Mouse (Mus musculus): Measurements from ENCODE around the gene Tbx5. TPM values are rescaled to one million over a fixed set of nuclear protein-coding genes. Genes with fewer than 3 reads are reported as not detected.

The Tbx5 gene
- polyA plus RNA-seq, 1 experiment from 2014 or later = not detected

DNA sequence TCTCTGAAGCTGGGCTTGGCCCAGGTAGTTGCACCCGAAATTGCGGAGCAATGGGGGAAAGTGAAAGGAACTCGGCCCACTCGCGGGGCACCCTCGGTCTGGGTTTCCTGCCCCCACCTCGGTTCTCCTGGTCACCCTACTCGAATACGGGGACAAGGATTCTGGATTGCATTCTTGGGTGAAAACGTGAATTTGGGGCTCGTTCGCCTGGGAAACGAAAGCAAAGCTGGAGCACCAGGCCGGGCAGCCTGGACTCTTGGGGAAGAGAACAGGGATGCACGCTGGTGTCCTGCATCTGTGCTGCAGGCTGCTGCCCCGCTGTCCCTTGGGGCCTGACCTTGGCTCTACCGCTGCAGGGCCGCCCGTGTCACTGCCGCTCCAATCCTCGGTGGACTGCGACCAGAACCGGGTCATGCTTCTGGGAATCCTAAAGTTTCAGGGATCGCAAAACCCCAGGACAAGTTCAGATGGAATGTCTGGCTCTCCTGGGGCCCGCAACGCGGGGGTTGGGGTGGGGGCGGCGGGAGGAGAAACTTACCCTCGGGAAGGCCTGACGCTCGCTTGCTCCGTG, 1.2 kb upstream of the Tbx5 start:
- Histone ChIP-seq H3K4me3 (ENCODE audit: low read depth, low read length) (peak overlapping the region; percentile 17; the same call in 1 of the 2 replicates), H3K9me3 (ENCODE audit: control insufficient read depth, low read length) (no peaks in the 10 kb centered on the region), H3K4me1 (replicated peaks; ENCODE audit: control insufficient read depth, insufficient read depth, low read length) (no peaks in the 10 kb centered on the region), H3K9ac (ENCODE audit: low read length) (no peak overlapping the region), H3K27me3 (replicated peaks; ENCODE audit: control insufficient read depth, insufficient read depth, low read length) (peaks cover 95% of the 10 kb centered on the region), H3K36me3 (ENCODE audit: control insufficient read depth, insufficient read depth, low read length) (no peaks in the 10 kb centered on the region), H3K4me2 (ENCODE audit: low read length) (peak overlapping the region; percentile 24), H3K27ac (ENCODE audit: low read depth) (no peak overlapping the region)
- 1% methylated on average over 33 of the region's 33 CpGs for WGBS
- ATAC-seq (replicated peaks; ENCODE audit: low FRiP score, low TSS enrichment, low read depth) = no peak
- peak; percentile 67 for DNase-seq (ENCODE audit: low spot score)

DNA sequence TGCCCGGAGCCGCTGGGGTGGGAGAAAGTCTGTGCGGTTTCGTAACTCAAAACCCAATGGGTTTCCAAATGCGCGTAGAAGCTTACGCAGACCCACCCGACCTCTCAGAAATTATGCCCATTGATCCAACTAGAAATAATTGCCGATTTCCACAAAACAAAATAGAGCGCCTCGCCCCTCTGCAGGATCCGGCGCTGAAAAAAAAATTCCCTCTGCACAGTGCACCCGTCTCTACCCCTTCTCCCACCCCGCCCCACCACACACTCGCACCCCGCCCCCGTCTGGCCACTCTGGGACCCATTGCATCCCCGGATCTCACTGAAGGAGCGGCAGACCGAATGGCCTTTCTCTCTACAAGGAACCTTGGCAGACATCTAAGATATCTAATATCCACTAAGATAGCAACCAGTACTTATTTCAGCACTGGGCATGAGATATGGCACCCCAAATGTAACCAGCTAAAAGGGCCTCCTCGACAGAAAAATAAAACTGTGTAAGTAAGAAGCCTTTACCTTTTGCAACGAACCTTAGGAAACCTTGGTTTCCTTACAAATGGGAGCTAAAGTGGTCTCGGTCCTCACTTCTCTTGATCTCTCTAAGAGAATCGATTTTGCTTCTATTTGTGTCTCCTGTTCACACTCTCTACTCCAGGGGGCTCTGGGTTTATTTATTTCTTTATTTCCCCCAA, 533 bp upstream of the Tbx5 start:
- H3K27me3 ChIP-seq (replicated peaks; ENCODE audit: control insufficient read depth, insufficient read depth, low read length) = peaks cover 95% of the 10 kb centered on the region
- H3K27ac ChIP-seq (ENCODE audit: low read depth) = no peak overlapping the region
- H3K4me1 ChIP-seq (replicated peaks; ENCODE audit: control insufficient read depth, insufficient read depth, low read length) = no peaks in the 10 kb centered on the region
- peak; percentile 65 for DNase-seq (ENCODE audit: low spot score)
- H3K9me3 ChIP-seq (ENCODE audit: control insufficient read depth, low read length) = no peaks in the 10 kb centered on the region
- H3K36me3 ChIP-seq (ENCODE audit: control insufficient read depth, insufficient read depth, low read length) = no peaks in the 10 kb centered on the region
- ATAC-seq (replicated peaks; ENCODE audit: low FRiP score, low TSS enrichment, low read depth) = no peak
- no peak overlapping the region for H3K4me3 ChIP-seq (ENCODE audit: low read depth, low read length)
- peak overlapping the region; percentile 24 for H3K4me2 ChIP-seq (ENCODE audit: low read length)
- no peak overlapping the region for H3K9ac ChIP-seq (ENCODE audit: low read length)
- 3% methylated on average over 25 of the region's 25 CpGs for WGBS

DNA sequence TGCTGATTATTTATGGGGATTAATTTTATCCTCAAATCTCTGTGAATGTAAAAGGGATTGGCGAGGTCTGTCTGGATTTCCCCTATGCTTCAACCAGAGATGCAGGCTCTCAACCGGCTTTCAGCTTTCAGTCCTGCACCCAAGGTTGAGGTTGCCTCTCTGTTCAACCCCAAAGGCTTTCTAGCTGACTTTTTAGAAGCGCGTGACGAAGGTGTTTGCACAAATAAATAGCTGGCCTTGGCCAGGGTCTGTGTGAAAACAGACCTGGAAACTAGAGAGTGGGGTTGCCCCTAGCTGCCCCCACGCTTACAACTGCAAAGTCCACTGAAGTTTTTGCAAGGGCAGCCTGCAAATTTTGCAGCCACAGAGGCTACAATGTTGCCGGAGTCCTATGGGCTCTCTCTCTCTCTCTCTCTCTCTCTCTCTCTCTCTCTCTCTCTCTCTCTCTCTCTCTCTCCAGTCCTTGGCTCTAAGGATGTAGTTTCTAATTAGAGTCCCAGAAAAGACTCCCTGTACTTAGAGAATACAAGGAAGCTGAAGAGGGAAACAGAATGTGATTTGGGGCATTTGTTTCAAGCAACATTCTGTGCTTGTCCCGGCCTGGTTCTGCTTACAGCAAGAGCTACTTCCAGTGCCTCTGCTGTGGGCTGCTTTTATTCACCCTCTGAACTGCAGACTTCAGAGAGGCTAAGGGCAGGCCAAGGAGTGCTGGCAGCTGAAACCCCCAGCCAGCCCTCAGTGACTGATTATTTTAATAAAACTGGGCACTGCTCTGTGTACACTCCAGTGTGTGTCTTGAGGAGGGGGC, 959 bp downstream of the Tbx5 start:
- Histone ChIP-seq H3K4me1 (replicated peaks; ENCODE audit: control insufficient read depth, insufficient read depth, low read length) (no peaks in the 10 kb centered on the region), H3K9me3 (ENCODE audit: control insufficient read depth, low read length) (no peaks in the 10 kb centered on the region), H3K4me3 (ENCODE audit: low read depth, low read length) (no peak overlapping the region), H3K27ac (ENCODE audit: low read depth) (no peak overlapping the region), H3K27me3 (replicated peaks; ENCODE audit: control insufficient read depth, insufficient read depth, low read length) (peaks cover 99% of the 10 kb centered on the region), H3K4me2 (ENCODE audit: low read length) (no peak overlapping the region), H3K36me3 (ENCODE audit: control insufficient read depth, insufficient read depth, low read length) (no peaks in the 10 kb centered on the region), H3K9ac (ENCODE audit: low read length) (no peak overlapping the region)
- ATAC-seq (replicated peaks; ENCODE audit: low FRiP score, low TSS enrichment, low read depth) = no peak
- DNase-seq (ENCODE audit: low spot score) = no peak
- 4% methylated on average over 8 of the region's 8 CpGs for WGBS

DNA sequence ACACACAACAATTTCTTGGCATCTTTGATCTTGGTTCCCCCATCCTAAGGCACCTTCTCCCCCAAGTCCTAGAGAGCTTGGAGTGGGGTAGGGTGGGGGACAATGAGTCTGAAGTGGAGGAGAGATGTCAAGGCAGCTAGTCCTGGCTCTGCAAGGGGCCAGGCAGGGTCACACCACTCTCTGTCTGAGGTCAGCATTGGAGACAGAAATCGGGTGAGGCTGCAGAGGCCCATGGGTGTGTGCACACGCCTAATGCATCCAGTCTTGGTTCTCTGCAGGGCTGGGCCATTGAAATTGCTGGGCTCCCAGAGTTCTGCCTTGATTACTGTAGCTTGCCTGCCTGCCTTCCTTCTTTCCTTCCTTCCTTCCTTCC, 1.5 kb downstream of the Tbx5 start:
- Histone ChIP-seq H3K9me3 (ENCODE audit: control insufficient read depth, low read length) (no peaks in the 10 kb centered on the region), H3K27ac (ENCODE audit: low read depth) (no peak overlapping the region), H3K4me3 (ENCODE audit: low read depth, low read length) (no peak overlapping the region), H3K9ac (ENCODE audit: low read length) (no peak overlapping the region), H3K36me3 (ENCODE audit: control insufficient read depth, insufficient read depth, low read length) (no peaks in the 10 kb centered on the region), H3K27me3 (replicated peaks; ENCODE audit: control insufficient read depth, insufficient read depth, low read length) (peaks cover 99% of the 10 kb centered on the region), H3K4me1 (replicated peaks; ENCODE audit: control insufficient read depth, insufficient read depth, low read length) (no peaks in the 10 kb centered on the region), H3K4me2 (ENCODE audit: low read length) (no peak overlapping the region)
- no peak for DNase-seq (ENCODE audit: low spot score)
- 15% methylated on average over 2 of the region's 2 CpGs for WGBS
- ATAC-seq (replicated peaks; ENCODE audit: low FRiP score, low TSS enrichment, low read depth) = no peak

DNA sequence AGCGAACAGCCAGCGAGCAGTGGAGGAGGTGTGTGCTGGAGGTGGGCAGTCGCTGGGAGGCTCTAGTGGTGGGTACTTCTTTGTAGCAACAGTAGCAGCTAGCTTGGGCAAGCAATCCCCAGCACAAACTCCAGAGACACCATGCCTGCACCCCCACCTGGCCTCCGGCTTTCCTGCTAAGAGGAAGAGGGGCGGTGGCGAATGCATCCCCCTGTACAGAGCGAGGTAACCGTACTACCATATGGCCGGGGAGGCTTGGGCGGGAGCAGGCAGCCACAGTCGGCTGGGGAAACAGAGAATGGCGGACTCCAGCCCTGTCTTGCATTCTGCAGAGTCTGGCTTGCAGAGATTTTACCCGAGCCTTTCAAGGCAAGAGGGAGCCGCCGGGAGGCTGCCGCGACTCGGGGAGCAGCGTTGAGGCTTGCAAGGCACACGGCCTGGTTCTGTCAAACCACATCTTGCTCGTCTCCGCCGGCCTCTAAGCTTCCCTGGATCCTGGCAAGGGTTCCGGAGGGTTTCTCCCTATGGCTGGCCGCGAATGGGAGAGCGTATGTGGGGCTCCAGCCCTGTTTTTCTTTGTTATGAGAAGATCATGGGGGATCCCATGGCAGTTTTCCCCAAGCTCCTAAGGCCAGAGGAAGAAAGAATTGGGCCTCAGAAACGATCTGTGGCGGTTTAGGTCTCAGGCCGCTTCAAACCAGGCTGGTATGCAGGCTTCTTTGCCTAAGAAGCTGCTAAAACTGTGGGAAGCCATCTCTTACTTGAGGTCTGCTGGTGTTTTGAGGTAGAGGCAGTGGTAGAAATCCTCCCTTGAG, 2.8 kb downstream of the Tbx5 start:
- no peak for ATAC-seq (replicated peaks; ENCODE audit: low FRiP score, low TSS enrichment, low read depth)
- peak; percentile 65 for DNase-seq (ENCODE audit: low spot score)
- Histone ChIP-seq H3K9ac (ENCODE audit: low read length) (no peak overlapping the region), H3K9me3 (ENCODE audit: control insufficient read depth, low read length) (no peaks in the 10 kb centered on the region), H3K27ac (ENCODE audit: low read depth) (no peak overlapping the region), H3K4me2 (ENCODE audit: low read length) (no peak overlapping the region), H3K4me3 (ENCODE audit: low read depth, low read length) (peak overlapping the region; percentile 4; the same call in 1 of the 2 replicates), H3K4me1 (replicated peaks; ENCODE audit: control insufficient read depth, insufficient read depth, low read length) (peaks cover 6% of the 10 kb centered on the region; the same call in 1 of the 2 replicates), H3K36me3 (ENCODE audit: control insufficient read depth, insufficient read depth, low read length) (no peaks in the 10 kb centered on the region), H3K27me3 (replicated peaks; ENCODE audit: control insufficient read depth, insufficient read depth, low read length) (peaks cover 99% of the 10 kb centered on the region)
- WGBS = 1% methylated on average over 30 of the region's 30 CpGs

DNA sequence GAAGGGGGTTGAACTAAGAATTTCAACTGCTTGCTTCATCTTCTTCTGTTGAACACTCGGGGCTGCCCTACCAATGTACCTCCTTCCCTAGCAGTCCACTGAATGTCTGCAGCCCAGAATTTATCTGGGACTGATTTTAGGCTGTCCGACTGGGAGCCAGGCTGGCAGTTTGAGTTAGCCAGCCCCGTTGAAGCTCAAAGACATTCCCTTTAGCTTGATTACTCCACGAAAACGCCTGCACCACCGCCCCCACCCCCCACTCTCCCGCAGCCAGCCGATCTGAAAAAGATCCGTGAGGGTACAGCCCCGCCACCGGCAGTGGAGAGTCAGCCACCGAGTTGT, 3.4 kb downstream of the Tbx5 start:
- ATAC-seq (replicated peaks; ENCODE audit: low FRiP score, low TSS enrichment, low read depth) = no peak
- no peak overlapping the region for H3K9ac ChIP-seq (ENCODE audit: low read length)
- peak; percentile 64 for DNase-seq (ENCODE audit: low spot score)

DNA sequence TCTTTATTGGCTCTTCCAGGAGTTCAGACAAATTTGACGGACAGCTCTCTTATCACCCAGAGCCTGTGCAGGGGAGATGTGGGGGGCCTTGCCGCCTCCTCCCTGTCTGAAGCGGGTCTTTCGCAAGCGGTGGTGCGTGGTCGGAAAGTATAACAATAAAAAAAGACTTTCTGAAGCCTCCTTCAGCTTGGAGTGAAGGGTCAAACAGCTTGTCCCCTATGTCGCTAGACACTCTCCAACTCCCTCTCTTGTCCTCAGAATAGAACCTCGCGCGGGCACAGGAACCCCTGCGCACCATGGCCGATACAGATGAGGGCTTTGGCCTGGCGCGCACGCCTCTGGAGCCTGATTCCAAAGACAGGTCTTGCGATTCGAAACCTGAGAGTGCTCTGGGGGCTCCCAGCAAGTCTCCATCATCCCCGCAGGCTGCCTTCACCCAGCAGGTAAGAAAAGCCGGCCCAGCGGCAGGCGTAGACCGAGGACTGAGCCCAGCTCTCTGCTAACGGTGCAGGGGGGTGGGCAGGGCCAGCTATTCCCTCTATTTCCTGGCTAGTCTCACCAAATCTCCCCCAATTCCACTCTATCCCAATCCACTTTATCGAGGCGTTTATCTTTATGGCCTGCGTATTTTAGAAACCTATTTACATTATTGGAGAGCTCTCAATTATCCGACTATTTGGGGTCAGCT, 4.3 kb downstream of the Tbx5 start:
- H3K9me3 ChIP-seq (ENCODE audit: control insufficient read depth, low read length) = no peaks in the 10 kb centered on the region
- no peak overlapping the region for H3K4me2 ChIP-seq (ENCODE audit: low read length)
- no peaks in the 10 kb centered on the region for H3K36me3 ChIP-seq (ENCODE audit: control insufficient read depth, insufficient read depth, low read length)
- ATAC-seq (replicated peaks; ENCODE audit: low FRiP score, low TSS enrichment, low read depth) = no peak
- DNase-seq (ENCODE audit: low spot score) = no peak
- no peak overlapping the region for H3K9ac ChIP-seq (ENCODE audit: low read length)
- peaks cover 6% of the 10 kb centered on the region; the same call in 1 of the 2 replicates for H3K4me1 ChIP-seq (replicated peaks; ENCODE audit: control insufficient read depth, insufficient read depth, low read length)
- under 1% methylated on average over 28 of the region's 28 CpGs for WGBS
- H3K27me3 ChIP-seq (replicated peaks; ENCODE audit: control insufficient read depth, insufficient read depth, low read length) = peaks cover 99% of the 10 kb centered on the region
- H3K27ac ChIP-seq (ENCODE audit: low read depth) = no peak overlapping the region
- H3K4me3 ChIP-seq (ENCODE audit: low read depth, low read length) = no peak overlapping the region

More for the DNA sequence above, 3.4 kb downstream of the Tbx5 start:
- Histone ChIP-seq H3K36me3 (ENCODE audit: control insufficient read depth, insufficient read depth, low read length) (no peaks in the 10 kb centered on the region), H3K9me3 (ENCODE audit: control insufficient read depth, low read length) (no peaks in the 10 kb centered on the region), H3K4me1 (replicated peaks; ENCODE audit: control insufficient read depth, insufficient read depth, low read length) (peaks cover 6% of the 10 kb centered on the region; the same call in 1 of the 2 replicates), H3K27ac (ENCODE audit: low read depth) (no peak overlapping the region), H3K4me3 (ENCODE audit: low read depth, low read length) (no peak overlapping the region), H3K4me2 (ENCODE audit: low read length) (no peak overlapping the region), H3K27me3 (replicated peaks; ENCODE audit: control insufficient read depth, insufficient read depth, low read length) (peaks cover 99% of the 10 kb centered on the region)
- WGBS = 4% methylated on average over 12 of the region's 12 CpGs

DNA sequence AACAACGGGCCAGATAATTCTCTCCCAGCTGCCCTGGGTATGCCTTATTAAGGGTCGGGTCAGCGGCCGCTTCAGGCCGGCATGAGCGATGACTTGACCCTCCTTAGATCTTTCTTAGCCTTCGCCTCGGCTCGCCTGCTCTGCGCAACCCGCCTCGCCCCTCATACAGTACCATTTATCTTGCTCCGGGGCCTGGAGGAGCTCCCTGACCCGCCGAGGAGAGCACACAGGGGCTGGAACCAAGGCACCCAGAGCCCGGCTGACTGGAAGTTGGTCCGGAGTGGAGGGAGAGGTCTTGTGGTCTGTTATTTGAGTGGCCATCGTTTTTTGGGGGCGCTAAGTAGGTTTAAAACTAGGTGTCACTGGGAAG, 4.8 kb downstream of the Tbx5 start:
- H3K27me3 ChIP-seq (replicated peaks; ENCODE audit: control insufficient read depth, insufficient read depth, low read length) = peaks cover 99% of the 10 kb centered on the region
- H3K9me3 ChIP-seq (ENCODE audit: control insufficient read depth, low read length) = no peaks in the 10 kb centered on the region
- no peak overlapping the region for H3K4me3 ChIP-seq (ENCODE audit: low read depth, low read length)
- ATAC-seq (replicated peaks; ENCODE audit: low FRiP score, low TSS enrichment, low read depth) (no peak), DNase-seq (ENCODE audit: low spot score) (no peak)
- no peak overlapping the region for H3K9ac ChIP-seq (ENCODE audit: low read length)
- under 1% methylated on average over 19 of the region's 19 CpGs for WGBS
- peaks cover 6% of the 10 kb centered on the region; the same call in 1 of the 2 replicates for H3K4me1 ChIP-seq (replicated peaks; ENCODE audit: control insufficient read depth, insufficient read depth, low read length)
- no peak overlapping the region for H3K4me2 ChIP-seq (ENCODE audit: low read length)
- no peaks in the 10 kb centered on the region for H3K36me3 ChIP-seq (ENCODE audit: control insufficient read depth, insufficient read depth, low read length)
- no peak overlapping the region for H3K27ac ChIP-seq (ENCODE audit: low read depth)
